Mouse (Mus musculus): ENCODE data around the gene Phactr2. TPM values are rescaled to one million over a fixed set of nuclear protein-coding genes. Genes with fewer than 3 reads are reported as not detected.

Phactr2 gene
- polyA plus RNA-seq, 1 experiment, result 6.6 TPM

DNA sequence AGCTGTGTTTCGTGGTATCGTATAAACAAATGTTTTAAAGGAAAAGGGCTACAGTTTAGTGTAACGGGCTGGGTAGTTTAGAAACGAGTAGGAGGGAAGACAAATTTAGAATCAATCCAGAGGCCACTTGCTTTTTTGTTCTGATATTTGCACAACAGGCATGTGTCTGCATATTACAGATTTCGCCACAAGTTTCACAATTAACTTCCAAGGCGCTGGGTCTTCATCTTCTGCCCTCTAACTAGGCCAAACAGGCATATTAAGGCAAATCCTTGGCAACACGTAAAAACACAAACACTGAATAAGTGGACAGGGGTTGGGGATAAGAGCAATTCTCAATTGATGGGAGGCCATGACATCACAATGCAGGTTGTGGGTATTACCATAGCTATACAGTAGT lies 298.3 kb downstream of the Phactr2 start:
- Histone ChIP-seq H3K4me1 (ENCODE audit: control insufficient read depth, insufficient read depth, low read length) (no peaks in the 10 kb centered on the region), H3K9me3 (replicated peaks; ENCODE audit: control insufficient read depth, insufficient read depth, low read length, poor library complexity, severe bottlenecking) (no peaks in the 10 kb centered on the region), H3K36me3 (ENCODE audit: control insufficient read depth, insufficient read depth, low read length, poor library complexity, severe bottlenecking) (peaks cover 24% of the 10 kb centered on the region), H3K27ac (ENCODE audit: insufficient read depth, low read length) (no peak overlapping the region), H3K4me3 (ENCODE audit: low read depth, low read length) (no peak overlapping the region), H3K27me3 (ENCODE audit: control insufficient read depth, insufficient read depth, low read length, poor library complexity, severe bottlenecking) (no peaks in the 10 kb centered on the region), H3K9ac (ENCODE audit: low read depth, poor library complexity, severe bottlenecking) (no peak overlapping the region)
- TF ChIP-seq CTCF (IDR thresholded peaks at IDR 0.05; ENCODE audit: low read depth, low read length), result no peak
- TF ChIP-seq POLR2A (IDR thresholded peaks at IDR 0.05; ENCODE audit: insufficient read depth, low read length), result no peak
- no peak for TF ChIP-seq EP300 (IDR thresholded peaks at IDR 0.05; ENCODE audit: insufficient read depth, low read depth, low read length)

DNA sequence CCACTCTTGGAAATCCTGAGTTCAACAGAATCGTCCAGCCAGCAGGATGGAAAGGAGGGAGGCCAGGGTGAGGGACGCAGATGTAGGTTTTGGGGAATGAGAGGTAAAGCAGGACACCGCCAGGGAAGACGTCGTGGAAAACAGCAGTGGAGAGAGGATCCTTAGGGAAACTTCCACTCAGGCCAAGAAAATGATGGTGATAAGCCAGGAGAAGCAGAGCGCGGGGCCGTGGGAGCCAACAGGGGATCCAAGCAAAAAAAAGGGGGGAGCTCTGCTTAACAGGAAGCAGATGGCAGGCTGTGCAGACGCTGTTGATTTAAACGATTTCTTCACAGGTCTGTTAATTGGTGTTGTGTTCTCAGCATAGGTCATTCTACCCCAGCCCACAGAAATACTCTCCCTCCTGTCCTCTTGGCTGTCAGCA lies 301.4 kb downstream of the Phactr2 start:
- H3K9me3 ChIP-seq (replicated peaks; ENCODE audit: control insufficient read depth, insufficient read depth, low read length, poor library complexity, severe bottlenecking), result no peaks in the 10 kb centered on the region
- H3K36me3 ChIP-seq (ENCODE audit: control insufficient read depth, insufficient read depth, low read length, poor library complexity, severe bottlenecking), result peaks cover 4% of the 10 kb centered on the region
- no peak for TF ChIP-seq EP300 (IDR thresholded peaks at IDR 0.05; ENCODE audit: insufficient read depth, low read depth, low read length)
- TF ChIP-seq POLR2A (IDR thresholded peaks at IDR 0.05; ENCODE audit: insufficient read depth, low read length), result no peak
- no peak for TF ChIP-seq CTCF (IDR thresholded peaks at IDR 0.05; ENCODE audit: low read depth, low read length)
- no peak overlapping the region for H3K9ac ChIP-seq (ENCODE audit: low read depth, poor library complexity, severe bottlenecking)
- no peak overlapping the region for H3K4me3 ChIP-seq (ENCODE audit: low read depth, low read length)
- no peak overlapping the region for H3K27ac ChIP-seq (ENCODE audit: insufficient read depth, low read length)
- no peaks in the 10 kb centered on the region for H3K4me1 ChIP-seq (ENCODE audit: control insufficient read depth, insufficient read depth, low read length)
- H3K27me3 ChIP-seq (ENCODE audit: control insufficient read depth, insufficient read depth, low read length, poor library complexity, severe bottlenecking), result no peaks in the 10 kb centered on the region

DNA sequence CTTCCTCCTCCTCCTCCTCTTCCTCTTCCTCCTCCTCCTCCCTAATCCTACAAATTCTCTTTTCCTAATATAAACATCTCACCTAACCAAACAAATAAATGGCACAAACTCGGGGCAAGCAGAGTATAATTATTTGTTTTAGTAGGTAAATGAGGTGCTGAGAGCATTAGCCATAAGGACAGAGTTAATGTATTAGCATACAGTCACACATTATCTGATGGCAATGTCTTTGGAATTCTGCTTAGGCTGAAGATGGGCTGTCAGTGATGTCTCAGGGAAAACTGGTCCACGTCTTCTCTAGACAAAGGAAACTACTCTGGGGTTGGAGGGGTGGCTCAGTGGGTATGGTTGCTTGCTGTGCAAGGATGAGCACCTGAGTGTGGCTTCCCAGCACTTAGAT lies 302.8 kb downstream of the Phactr2 start:
- no peak overlapping the region for H3K4me3 ChIP-seq (ENCODE audit: low read depth, low read length)
- no peaks in the 10 kb centered on the region for H3K36me3 ChIP-seq (ENCODE audit: control insufficient read depth, insufficient read depth, low read length, poor library complexity, severe bottlenecking)
- no peaks in the 10 kb centered on the region for H3K4me1 ChIP-seq (ENCODE audit: control insufficient read depth, insufficient read depth, low read length)
- H3K9me3 ChIP-seq (replicated peaks; ENCODE audit: control insufficient read depth, insufficient read depth, low read length, poor library complexity, severe bottlenecking), result no peaks in the 10 kb centered on the region
- TF ChIP-seq POLR2A (IDR thresholded peaks at IDR 0.05; ENCODE audit: insufficient read depth, low read length) (no peak), CTCF (IDR thresholded peaks at IDR 0.05; ENCODE audit: low read depth, low read length) (no peak), EP300 (IDR thresholded peaks at IDR 0.05; ENCODE audit: insufficient read depth, low read depth, low read length) (no peak)
- no peak overlapping the region for H3K27ac ChIP-seq (ENCODE audit: insufficient read depth, low read length)
- no peaks in the 10 kb centered on the region for H3K27me3 ChIP-seq (ENCODE audit: control insufficient read depth, insufficient read depth, low read length, poor library complexity, severe bottlenecking)
- no peak overlapping the region for H3K9ac ChIP-seq (ENCODE audit: low read depth, poor library complexity, severe bottlenecking)

- H3K4me3 ChIP-seq (ENCODE audit: low read depth, low read length), result no peak overlapping the region
- H3K4me1 ChIP-seq (ENCODE audit: control insufficient read depth, insufficient read depth, low read length), result no peaks in the 10 kb centered on the region
- no peaks in the 10 kb centered on the region for H3K9me3 ChIP-seq (replicated peaks; ENCODE audit: control insufficient read depth, insufficient read depth, low read length, poor library complexity, severe bottlenecking)
- TF ChIP-seq EP300 (IDR thresholded peaks at IDR 0.05; ENCODE audit: insufficient read depth, low read depth, low read length), result no peak
- no peak for TF ChIP-seq POLR2A (IDR thresholded peaks at IDR 0.05; ENCODE audit: insufficient read depth, low read length)
- TF ChIP-seq CTCF (IDR thresholded peaks at IDR 0.05; ENCODE audit: low read depth, low read length), result no peak
- H3K27me3 ChIP-seq (ENCODE audit: control insufficient read depth, insufficient read depth, low read length, poor library complexity, severe bottlenecking), result no peaks in the 10 kb centered on the region
- H3K9ac ChIP-seq (ENCODE audit: low read depth, poor library complexity, severe bottlenecking), result no peak overlapping the region
- no peak overlapping the region for H3K27ac ChIP-seq (ENCODE audit: insufficient read depth, low read length)
- H3K36me3 ChIP-seq (ENCODE audit: control insufficient read depth, insufficient read depth, low read length, poor library complexity, severe bottlenecking), result no peaks in the 10 kb centered on the region
Measured at GRCm38 (mm10) chr10:13170739-13171448, 303.3 kb downstream of the Phactr2 start.

DNA sequence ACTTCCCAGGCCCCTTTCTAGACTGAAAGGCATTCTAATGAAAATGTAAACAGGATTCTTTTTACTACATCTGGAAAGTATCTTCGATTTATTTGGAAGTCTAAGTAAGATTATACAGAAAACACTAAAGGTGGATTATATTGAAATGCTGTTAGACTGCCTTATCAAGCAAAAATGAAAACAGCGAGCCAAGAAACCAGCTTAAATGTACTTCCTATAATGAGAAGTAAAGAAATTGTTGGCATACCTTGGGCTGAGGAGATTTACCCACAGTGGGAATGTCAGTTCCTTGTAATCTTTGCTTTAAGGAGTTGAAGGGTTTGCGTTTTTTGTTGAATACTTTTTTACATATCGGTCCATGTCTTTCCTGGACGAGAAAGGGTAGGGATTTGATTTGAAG lies 305.8 kb downstream of the Phactr2 start:
- no peak overlapping the region for H3K9ac ChIP-seq (ENCODE audit: low read depth, poor library complexity, severe bottlenecking)
- H3K4me1 ChIP-seq (ENCODE audit: control insufficient read depth, insufficient read depth, low read length), result no peaks in the 10 kb centered on the region
- H3K36me3 ChIP-seq (ENCODE audit: control insufficient read depth, insufficient read depth, low read length, poor library complexity, severe bottlenecking), result no peaks in the 10 kb centered on the region
- no peak overlapping the region for H3K4me3 ChIP-seq (ENCODE audit: low read depth, low read length)
- TF ChIP-seq EP300 (IDR thresholded peaks at IDR 0.05; ENCODE audit: insufficient read depth, low read depth, low read length), result no peak
- no peak for TF ChIP-seq CTCF (IDR thresholded peaks at IDR 0.05; ENCODE audit: low read depth, low read length)
- TF ChIP-seq POLR2A (IDR thresholded peaks at IDR 0.05; ENCODE audit: insufficient read depth, low read length), result no peak
- H3K27me3 ChIP-seq (ENCODE audit: control insufficient read depth, insufficient read depth, low read length, poor library complexity, severe bottlenecking), result no peaks in the 10 kb centered on the region
- no peaks in the 10 kb centered on the region for H3K9me3 ChIP-seq (replicated peaks; ENCODE audit: control insufficient read depth, insufficient read depth, low read length, poor library complexity, severe bottlenecking)
- no peak overlapping the region for H3K27ac ChIP-seq (ENCODE audit: insufficient read depth, low read length)

DNA sequence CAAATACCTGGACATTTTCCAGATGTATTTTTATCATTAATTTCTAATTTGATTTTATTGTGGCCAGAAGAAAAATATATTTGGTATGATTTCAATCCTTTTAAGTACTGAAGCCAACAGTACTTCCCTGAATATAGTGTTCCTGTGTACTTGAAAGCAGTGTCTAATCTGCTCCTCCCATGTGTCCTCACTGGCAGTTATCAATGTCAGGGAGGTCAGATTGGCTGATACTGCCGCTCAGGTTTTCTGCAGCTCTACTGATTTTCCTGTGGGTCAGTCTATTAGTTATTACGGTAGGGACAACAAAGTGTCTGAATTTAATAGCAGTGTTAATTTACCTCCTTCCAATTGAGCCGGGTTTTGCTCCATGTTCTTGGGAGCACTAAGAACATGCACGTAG lies 312.2 kb downstream of the Phactr2 start:
- Histone ChIP-seq H3K36me3 (ENCODE audit: control insufficient read depth, insufficient read depth, low read length, poor library complexity, severe bottlenecking) (no peaks in the 10 kb centered on the region), H3K4me1 (ENCODE audit: control insufficient read depth, insufficient read depth, low read length) (no peaks in the 10 kb centered on the region), H3K27me3 (ENCODE audit: control insufficient read depth, insufficient read depth, low read length, poor library complexity, severe bottlenecking) (no peaks in the 10 kb centered on the region), H3K4me3 (ENCODE audit: low read depth, low read length) (no peak overlapping the region), H3K9ac (ENCODE audit: low read depth, poor library complexity, severe bottlenecking) (no peak overlapping the region), H3K27ac (ENCODE audit: insufficient read depth, low read length) (no peak overlapping the region), H3K9me3 (replicated peaks; ENCODE audit: control insufficient read depth, insufficient read depth, low read length, poor library complexity, severe bottlenecking) (no peaks in the 10 kb centered on the region)
- TF ChIP-seq CTCF (IDR thresholded peaks at IDR 0.05; ENCODE audit: low read depth, low read length) (no peak), EP300 (IDR thresholded peaks at IDR 0.05; ENCODE audit: insufficient read depth, low read depth, low read length) (no peak), POLR2A (IDR thresholded peaks at IDR 0.05; ENCODE audit: insufficient read depth, low read length) (no peak)

Measured in ES-Bruce4 (cell line).